Mouse (Mus musculus): Measurements from ENCODE around the gene Pofut1. TPM values are rescaled to one million over a fixed set of nuclear protein-coding genes. Genes with fewer than 3 reads are reported as not detected.

Gene Pofut1
- total RNA-seq (2014; fragmentation: Nextera tagmentation) (26.4 and 27.1 TPM in 2 replicates), total RNA-seq (2017) (14.8 and 22.3 TPM in 2 replicates)

GRCm38 (mm10) chr2:153241250-153242014 is at the start of gene Pofut1, which contains the start of gene Plagl2:
Gene Pofut1, plus strand, starts transcription at chr2:153241533.
Gene Plagl2, minus strand, starts transcription at chr2:153241426.
- ATAC-seq (replicated peaks; ENCODE audit: low FRiP score, low TSS enrichment, poor library complexity, severe bottlenecking): peak; percentile 75

GRCm38 (mm10) chr2:153194255-153194654 is 47.1 kb upstream of the Pofut1 start:
- ATAC-seq (replicated peaks; ENCODE audit: low FRiP score, low TSS enrichment, poor library complexity, severe bottlenecking): peak; percentile 64

- ATAC-seq (replicated peaks; ENCODE audit: low FRiP score, low TSS enrichment, poor library complexity, severe bottlenecking): no peak; the same call in 1 of the 2 replicates
These were observed 42.8 kb upstream of the Pofut1 start for GRCm38 (mm10) chr2:153198485-153198884.

- no peak for ATAC-seq (replicated peaks; ENCODE audit: low FRiP score, low TSS enrichment, poor library complexity, severe bottlenecking)
These were observed 42.2 kb upstream of the Pofut1 start for GRCm38 (mm10) chr2:153199114-153199513.

GRCm38 (mm10) chr2:153202766-153203165 is 38.6 kb upstream of the Pofut1 start:
- ATAC-seq (replicated peaks; ENCODE audit: low FRiP score, low TSS enrichment, poor library complexity, severe bottlenecking): no peak

GRCm38 (mm10) chr2:153208149-153208548 is 33.2 kb upstream of the Pofut1 start:
- ATAC-seq (replicated peaks; ENCODE audit: low FRiP score, low TSS enrichment, poor library complexity, severe bottlenecking): no peak

GRCm38 (mm10) chr2:153209286-153209685 is 32.0 kb upstream of the Pofut1 start:
- no peak for ATAC-seq (replicated peaks; ENCODE audit: low FRiP score, low TSS enrichment, poor library complexity, severe bottlenecking)

GRCm38 (mm10) chr2:153211451-153211850 is 29.9 kb upstream of the Pofut1 start:
- no peak for ATAC-seq (replicated peaks; ENCODE audit: low FRiP score, low TSS enrichment, poor library complexity, severe bottlenecking)

GRCm38 (mm10) chr2:153213351-153213750 is 28.0 kb upstream of the Pofut1 start:
- ATAC-seq (replicated peaks; ENCODE audit: low FRiP score, low TSS enrichment, poor library complexity, severe bottlenecking): no peak

- ATAC-seq (replicated peaks; ENCODE audit: low FRiP score, low TSS enrichment, poor library complexity, severe bottlenecking): peak; percentile 27
These were observed 26.5 kb upstream of the Pofut1 start for GRCm38 (mm10) chr2:153214771-153215259.

- ATAC-seq (replicated peaks; ENCODE audit: low FRiP score, low TSS enrichment, poor library complexity, severe bottlenecking): peak; percentile 69
These were observed 25.9 kb upstream of the Pofut1 start for GRCm38 (mm10) chr2:153215421-153215820.

- ATAC-seq (replicated peaks; ENCODE audit: low FRiP score, low TSS enrichment, poor library complexity, severe bottlenecking): no peak
These were observed 23.4 kb upstream of the Pofut1 start for GRCm38 (mm10) chr2:153217826-153218340.

GRCm38 (mm10) chr2:153218516-153218915 is 22.8 kb upstream of the Pofut1 start:
- no peak for ATAC-seq (replicated peaks; ENCODE audit: low FRiP score, low TSS enrichment, poor library complexity, severe bottlenecking)

GRCm38 (mm10) chr2:153221620-153222019 is 19.7 kb upstream of the Pofut1 start:
- peak; percentile 58 for ATAC-seq (replicated peaks; ENCODE audit: low FRiP score, low TSS enrichment, poor library complexity, severe bottlenecking)

GRCm38 (mm10) chr2:153222130-153222529 is 19.2 kb upstream of the Pofut1 start:
- peak; percentile 44; the same call in 1 of the 2 replicates for ATAC-seq (replicated peaks; ENCODE audit: low FRiP score, low TSS enrichment, poor library complexity, severe bottlenecking)

- ATAC-seq (replicated peaks; ENCODE audit: low FRiP score, low TSS enrichment, poor library complexity, severe bottlenecking): no peak
These were observed 18.8 kb upstream of the Pofut1 start for GRCm38 (mm10) chr2:153222566-153222965.

- ATAC-seq (replicated peaks; ENCODE audit: low FRiP score, low TSS enrichment, poor library complexity, severe bottlenecking): 0 out of 2 replicates have a peak, but pooled peaks have one; percentile 8
These were observed 16.3 kb upstream of the Pofut1 start, which contains the start of gene Tspyl3 for GRCm38 (mm10) chr2:153224946-153225594. Gene Tspyl3, minus strand, starts transcription at chr2:153225441.

- ATAC-seq (replicated peaks; ENCODE audit: low FRiP score, low TSS enrichment, poor library complexity, severe bottlenecking): peak; percentile 36
These were observed 15.8 kb upstream of the Pofut1 start for GRCm38 (mm10) chr2:153225595-153225953.

- peak; percentile 85 for ATAC-seq (replicated peaks; ENCODE audit: low FRiP score, low TSS enrichment, poor library complexity, severe bottlenecking)
These were observed 13.4 kb upstream of the Pofut1 start for GRCm38 (mm10) chr2:153227959-153228358.

GRCm38 (mm10) chr2:153228523-153228922 is 12.8 kb upstream of the Pofut1 start:
- ATAC-seq (replicated peaks; ENCODE audit: low FRiP score, low TSS enrichment, poor library complexity, severe bottlenecking): no peak
